Mouse (Mus musculus): Measurements from ENCODE around the gene Cdca7.

Cdca7 gene

GRCm38 (mm10) chr2:72479818-72480217 lies 3.9 kb downstream of the Cdca7 start:
- in situ Hi-C loops (cut with MboI; ENCODE audit: unreplicated experiment in 2 of 2): loop anchor here (5.0 kb wide), 2 partner anchors 78 to 88 kb away; no protein-coding TSS in a partner anchor

- in situ Hi-C loops (cut with MboI; ENCODE audit: unreplicated experiment in 2 of 2): no loop called here
These were observed 15.7 kb downstream of the Cdca7 start for GRCm38 (mm10) chr2:72491650-72492049.

GRCm38 (mm10) chr2:72493039-72493438 lies 17.1 kb downstream of the Cdca7 start:
- in situ Hi-C loops (cut with MboI; ENCODE audit: unreplicated experiment in 2 of 2): no loop called here

- in situ Hi-C loops (cut with MboI; ENCODE audit: unreplicated experiment in 2 of 2): loop anchor here in 1 of 2 experiments (5.0 kb wide), 1 partner anchor 202 kb away; no protein-coding TSS in a partner anchor
These were observed 23.2 kb downstream of the Cdca7 start for GRCm38 (mm10) chr2:72499074-72499721.

- in situ Hi-C loops (cut with MboI; ENCODE audit: unreplicated experiment in 2 of 2): loop anchor here (5.0 to 25.0 kb wide), 3 partner anchors 203 to 562 kb away; no protein-coding TSS in a partner anchor
These were observed 23.9 kb downstream of the Cdca7 start for GRCm38 (mm10) chr2:72499782-72500411.

GRCm38 (mm10) chr2:72502041-72502813 lies 26.3 kb downstream of the Cdca7 start:
- in situ Hi-C loops (cut with MboI; ENCODE audit: unreplicated experiment in 2 of 2): loop anchor here (25.0 kb wide), 2 partner anchors 465 to 560 kb away; no protein-coding TSS in a partner anchor

GRCm38 (mm10) chr2:72503646-72504045 lies 27.7 kb downstream of the Cdca7 start:
- in situ Hi-C loops (cut with MboI; ENCODE audit: unreplicated experiment in 2 of 2): loop anchor here (25.0 kb wide), 2 partner anchors 466 to 559 kb away; no protein-coding TSS in a partner anchor

GRCm38 (mm10) chr2:72507855-72508635 lies 32.1 kb downstream of the Cdca7 start:
- in situ Hi-C loops (cut with MboI; ENCODE audit: unreplicated experiment in 2 of 2): loop anchor here (25.0 kb wide), 2 partner anchors 471 to 554 kb away; no protein-coding TSS in a partner anchor

GRCm38 (mm10) chr2:72508891-72509290 lies 32.9 kb downstream of the Cdca7 start:
- in situ Hi-C loops (cut with MboI; ENCODE audit: unreplicated experiment in 2 of 2): loop anchor here (25.0 kb wide), 2 partner anchors 472 to 553 kb away; no protein-coding TSS in a partner anchor

GRCm38 (mm10) chr2:72515526-72515925 lies 39.6 kb downstream of the Cdca7 start:
- in situ Hi-C loops (cut with MboI; ENCODE audit: unreplicated experiment in 2 of 2): loop anchor here (5.0 to 25.0 kb wide), 6 partner anchors 221 to 909 kb away; no protein-coding TSS in a partner anchor

- in situ Hi-C loops (cut with MboI; ENCODE audit: unreplicated experiment in 2 of 2): loop anchor here (5.0 to 25.0 kb wide), 6 partner anchors 221 to 909 kb away; no protein-coding TSS in a partner anchor
These were observed 40.2 kb downstream of the Cdca7 start for GRCm38 (mm10) chr2:72515971-72516719.

- in situ Hi-C loops (cut with MboI; ENCODE audit: unreplicated experiment in 2 of 2): loop anchor here (5.0 to 25.0 kb wide), 6 partner anchors 222 to 908 kb away; no protein-coding TSS in a partner anchor
These were observed 40.7 kb downstream of the Cdca7 start for GRCm38 (mm10) chr2:72516720-72517089.

- in situ Hi-C loops (cut with MboI; ENCODE audit: unreplicated experiment in 2 of 2): loop anchor here (25.0 kb wide), 2 partner anchors 487 to 538 kb away; no protein-coding TSS in a partner anchor
These were observed 48.1 kb downstream of the Cdca7 start for GRCm38 (mm10) chr2:72524022-72524421.

- in situ Hi-C loops (cut with MboI; ENCODE audit: unreplicated experiment in 2 of 2): no loop called here
These were observed 49.6 kb downstream of the Cdca7 start for GRCm38 (mm10) chr2:72525556-72525955.

GRCm38 (mm10) chr2:72529026-72529357 lies 53.0 kb downstream of the Cdca7 start:
- in situ Hi-C loops (cut with MboI; ENCODE audit: unreplicated experiment in 2 of 2): no loop called here

GRCm38 (mm10) chr2:72529358-72530319 lies 53.7 kb downstream of the Cdca7 start:
- in situ Hi-C loops (cut with MboI; ENCODE audit: unreplicated experiment in 2 of 2): no loop called here

- in situ Hi-C loops (cut with MboI; ENCODE audit: unreplicated experiment in 2 of 2): no loop called here
These were observed 59.9 kb downstream of the Cdca7 start for GRCm38 (mm10) chr2:72535889-72536288.
